Mouse (Mus musculus) midbrain, embryonic 15.5 days (tissue): Measurements from ENCODE around the gene Zscan10. TPM values are rescaled to one million over a fixed set of nuclear protein-coding genes. Genes with fewer than 3 reads are reported as not detected.

Experiments
- ATAC-seq: fragments of 200-750 bp; cut with Nextera tagmentation; replicated peaks from 2 replicates; pipeline ENCODE4 v1.8.0; 2017; ENCODE audit warnings: moderate TSS enrichment
- H3K27ac ChIP-seq: fragments of 300-500 bp; sonication (generic); 2 replicates; pipeline ENCODE4 v1.5.1; 2015; ENCODE audit warnings: mild to moderate bottlenecking, inconsistent platforms
- H3K27me3 ChIP-seq: fragments of 300-500 bp; sonication (generic); replicated peaks from 2 replicates; pipeline ENCODE4 v1.6.1; 2015; ENCODE audit warnings: inconsistent platforms
- H3K36me3 ChIP-seq: fragments of 300-500 bp; sonication (generic); replicated peaks from 2 replicates; pipeline ENCODE4 v1.6.1; 2015; ENCODE audit warnings: inconsistent platforms
- H3K4me1 ChIP-seq: fragments of 300-500 bp; sonication (generic); 2 replicates; pipeline ENCODE4 v1.6.1; 2015; ENCODE audit warnings: inconsistent platforms
- H3K4me2 ChIP-seq: fragments of 300-500 bp; sonication (generic); 2 replicates; pipeline ENCODE4 v1.6.1; 2015; ENCODE audit warnings: inconsistent platforms, mild to moderate bottlenecking, moderate library complexity
- H3K4me3 ChIP-seq: fragments of 300-500 bp; sonication (generic); 2 replicates; pipeline ENCODE4 v1.5.1; 2015; ENCODE audit warnings: mild to moderate bottlenecking, inconsistent platforms
- H3K9ac ChIP-seq: fragments of 300-500 bp; sonication (generic); 2 replicates; pipeline ENCODE4 v1.6.1; 2015; ENCODE audit warnings: mild to moderate bottlenecking, inconsistent platforms
- H3K9me3 ChIP-seq: fragments of 300-500 bp; sonication (generic); 2 replicates; pipeline ENCODE4 v1.6.1; 2016; ENCODE audit warnings: inconsistent platforms
- WGBS: fragments of 180-500 bp; shearing (Covaris S2); methylation state at CpG from one replicate; pipeline ENCODE4 v1.1.7; 2015; ENCODE audit warnings: mixed read lengths; 5-methylcytosine and 5-hydroxymethylcytosine counted together
- polyA plus RNA-seq: library from polyadenylated mRNA; unstranded; fragments of >200 nt; fragmentation: Nextera tagmentation; extraction: Ambion mirVana; gene quantifications from 2 replicates; pipeline ENCODE4 v1.2.1, GENCODE M21; 2015

The Zscan10 gene
- polyA plus RNA-seq, 1 experiment from 2014 or later, result not detected

GRCm38 (mm10) chr17:23566787-23567186, 33.9 kb upstream of the Zscan10 start:
- Histone ChIP-seq H3K27me3 (no peaks in the 10 kb centered on the region), H3K4me2 (no peak overlapping the region), H3K36me3 (no peaks in the 10 kb centered on the region), H3K27ac (no peak overlapping the region), H3K4me1 (peaks cover 17% of the 10 kb centered on the region), H3K9ac (no peak overlapping the region), H3K9me3 (no peaks in the 10 kb centered on the region), H3K4me3 (no peak overlapping the region)
- no peak for ATAC-seq
- 58% methylated on average over 5 of the region's 5 CpGs for WGBS

- H3K4me3 ChIP-seq, result no peak overlapping the region
- H3K27ac ChIP-seq, result no peak overlapping the region
- peaks cover 10% of the 10 kb centered on the region for H3K4me1 ChIP-seq
- ATAC-seq, result no peak
- no peaks in the 10 kb centered on the region for H3K27me3 ChIP-seq
- no peak overlapping the region for H3K9ac ChIP-seq
- H3K36me3 ChIP-seq, result no peaks in the 10 kb centered on the region; the same call in 1 of the 2 replicates
- 23% methylated on average over 5 of the region's 5 CpGs for WGBS
- H3K4me2 ChIP-seq, result no peak overlapping the region
- H3K9me3 ChIP-seq, result no peaks in the 10 kb centered on the region
These were observed 32.3 kb upstream of the Zscan10 start for GRCm38 (mm10) chr17:23568370-23568769.

GRCm38 (mm10) chr17:23570017-23570416, 30.6 kb upstream of the Zscan10 start:
- H3K4me1 ChIP-seq, result peaks cover 4% of the 10 kb centered on the region
- H3K27ac ChIP-seq, result no peak overlapping the region
- no peaks in the 10 kb centered on the region for H3K9me3 ChIP-seq
- H3K4me2 ChIP-seq, result no peak overlapping the region
- H3K27me3 ChIP-seq, result no peaks in the 10 kb centered on the region
- 45% methylated on average over 6 of the region's 6 CpGs for WGBS
- no peak overlapping the region for H3K4me3 ChIP-seq
- peak; percentile 19; the same call in 1 of the 2 replicates for ATAC-seq
- H3K9ac ChIP-seq, result no peak overlapping the region
- H3K36me3 ChIP-seq, result peaks cover 11% of the 10 kb centered on the region; the same call in 1 of the 2 replicates

GRCm38 (mm10) chr17:23571084-23571483, 29.6 kb upstream of the Zscan10 start:
- no peaks in the 10 kb centered on the region for H3K4me1 ChIP-seq
- H3K9ac ChIP-seq, result no peak overlapping the region
- ATAC-seq, result no peak
- H3K27ac ChIP-seq, result no peak overlapping the region
- H3K9me3 ChIP-seq, result no peaks in the 10 kb centered on the region
- H3K27me3 ChIP-seq, result no peaks in the 10 kb centered on the region
- H3K4me3 ChIP-seq, result no peak overlapping the region
- WGBS, result 29% methylated on average over 5 of the region's 5 CpGs
- peaks cover 16% of the 10 kb centered on the region for H3K36me3 ChIP-seq
- no peak overlapping the region for H3K4me2 ChIP-seq

GRCm38 (mm10) chr17:23572059-23572458, 28.6 kb upstream of the Zscan10 start:
- no peaks in the 10 kb centered on the region for H3K27me3 ChIP-seq
- no peaks in the 10 kb centered on the region for H3K4me1 ChIP-seq
- no peak overlapping the region for H3K9ac ChIP-seq
- H3K27ac ChIP-seq, result no peak overlapping the region
- no peak overlapping the region for H3K4me3 ChIP-seq
- H3K9me3 ChIP-seq, result no peaks in the 10 kb centered on the region
- H3K4me2 ChIP-seq, result no peak overlapping the region
- peaks cover 26% of the 10 kb centered on the region for H3K36me3 ChIP-seq
- ATAC-seq, result no peak
- WGBS, result 82% methylated on average over 6 of the region's 6 CpGs

- Histone ChIP-seq H3K36me3 (peaks cover 40% of the 10 kb centered on the region), H3K9ac (no peak overlapping the region), H3K27ac (no peak overlapping the region), H3K4me3 (no peak overlapping the region), H3K4me1 (no peaks in the 10 kb centered on the region), H3K4me2 (no peak overlapping the region), H3K27me3 (no peaks in the 10 kb centered on the region), H3K9me3 (no peaks in the 10 kb centered on the region)
- no peak for ATAC-seq
- WGBS, result 91% methylated on average over 8 of the region's 8 CpGs
These were observed 26.5 kb upstream of the Zscan10 start for GRCm38 (mm10) chr17:23574130-23574529.

- H3K4me3 ChIP-seq, result no peak overlapping the region
- H3K4me2 ChIP-seq, result no peak overlapping the region
- H3K4me1 ChIP-seq, result no peaks in the 10 kb centered on the region
- H3K27ac ChIP-seq, result no peak overlapping the region
- no peak; the same call in 1 of the 2 replicates for ATAC-seq
- WGBS, result 94% methylated on average over 38 of the region's 38 CpGs
- peaks cover 48% of the 10 kb centered on the region for H3K36me3 ChIP-seq
- no peaks in the 10 kb centered on the region for H3K27me3 ChIP-seq
- H3K9me3 ChIP-seq, result no peaks in the 10 kb centered on the region
- no peak overlapping the region for H3K9ac ChIP-seq
These were observed 24.6 kb upstream of the Zscan10 start for GRCm38 (mm10) chr17:23575951-23576552.

- peaks cover 4% of the 10 kb centered on the region; the same call in 1 of the 2 replicates for H3K36me3 ChIP-seq
- no peak overlapping the region for H3K9ac ChIP-seq
- no peaks in the 10 kb centered on the region for H3K27me3 ChIP-seq
- peaks cover 29% of the 10 kb centered on the region for H3K4me1 ChIP-seq
- WGBS, result 89% methylated on average over 8 of the region's 8 CpGs
- peak overlapping the region; percentile 92 for H3K4me2 ChIP-seq
- H3K4me3 ChIP-seq, result peak overlapping the region; percentile 68
- no peaks in the 10 kb centered on the region for H3K9me3 ChIP-seq
- no peak overlapping the region for H3K27ac ChIP-seq
- no peak for ATAC-seq
These were observed 15.9 kb upstream of the Zscan10 start for GRCm38 (mm10) chr17:23584786-23585185.

- Histone ChIP-seq H3K4me2 (peak overlapping the region; percentile 92), H3K36me3 (peaks cover 2% of the 10 kb centered on the region; the same call in 1 of the 2 replicates), H3K4me3 (peak overlapping the region; percentile 68), H3K4me1 (peaks cover 29% of the 10 kb centered on the region), H3K9me3 (no peaks in the 10 kb centered on the region), H3K9ac (peak overlapping the region; percentile 85), H3K27me3 (no peaks in the 10 kb centered on the region), H3K27ac (peak overlapping the region; percentile 64)
- under 1% methylated on average over 22 of the region's 22 CpGs for WGBS
- ATAC-seq, result peak; percentile 95
These were observed 14.8 kb upstream of the Zscan10 start for GRCm38 (mm10) chr17:23585721-23586491.

GRCm38 (mm10) chr17:23587253-23587652, 13.4 kb upstream of the Zscan10 start:
- H3K4me3 ChIP-seq, result no peak overlapping the region
- no peak overlapping the region for H3K4me2 ChIP-seq
- H3K9me3 ChIP-seq, result no peaks in the 10 kb centered on the region
- peaks cover 33% of the 10 kb centered on the region for H3K4me1 ChIP-seq
- ATAC-seq, result no peak
- H3K9ac ChIP-seq, result no peak overlapping the region
- H3K36me3 ChIP-seq, result no peaks in the 10 kb centered on the region
- H3K27ac ChIP-seq, result no peak overlapping the region
- H3K27me3 ChIP-seq, result no peaks in the 10 kb centered on the region
- WGBS, result 80% methylated on average over 2 of the region's 2 CpGs

- peak overlapping the region; percentile 56 for H3K9ac ChIP-seq
- H3K36me3 ChIP-seq, result no peaks in the 10 kb centered on the region
- H3K27ac ChIP-seq, result peak overlapping the region; percentile 84
- H3K4me2 ChIP-seq, result peak overlapping the region; percentile 59
- H3K27me3 ChIP-seq, result no peaks in the 10 kb centered on the region
- 8% methylated on average over 34 of the region's 34 CpGs for WGBS
- peaks cover 12% of the 10 kb centered on the region for H3K4me1 ChIP-seq
- H3K9me3 ChIP-seq, result no peaks in the 10 kb centered on the region
- ATAC-seq, result peak; percentile 99
- H3K4me3 ChIP-seq, result peak overlapping the region; percentile 50
These were observed 8.3 kb upstream of the Zscan10 start for GRCm38 (mm10) chr17:23592208-23592925.

- peak overlapping the region; percentile 50 for H3K4me3 ChIP-seq
- no peaks in the 10 kb centered on the region for H3K36me3 ChIP-seq
- WGBS, result 12% methylated on average over 13 of the region's 13 CpGs
- H3K27ac ChIP-seq, result peak overlapping the region; percentile 84
- H3K4me2 ChIP-seq, result peak overlapping the region; percentile 59
- H3K9me3 ChIP-seq, result no peaks in the 10 kb centered on the region
- peak overlapping the region; percentile 56 for H3K9ac ChIP-seq
- ATAC-seq, result peak; percentile 76
- H3K4me1 ChIP-seq, result peaks cover 12% of the 10 kb centered on the region
- H3K27me3 ChIP-seq, result no peaks in the 10 kb centered on the region
These were observed 7.7 kb upstream of the Zscan10 start for GRCm38 (mm10) chr17:23592926-23593300.
